8 mouse cellular contexts compared by ENCODE assay signal in the genomic region with DNA sequence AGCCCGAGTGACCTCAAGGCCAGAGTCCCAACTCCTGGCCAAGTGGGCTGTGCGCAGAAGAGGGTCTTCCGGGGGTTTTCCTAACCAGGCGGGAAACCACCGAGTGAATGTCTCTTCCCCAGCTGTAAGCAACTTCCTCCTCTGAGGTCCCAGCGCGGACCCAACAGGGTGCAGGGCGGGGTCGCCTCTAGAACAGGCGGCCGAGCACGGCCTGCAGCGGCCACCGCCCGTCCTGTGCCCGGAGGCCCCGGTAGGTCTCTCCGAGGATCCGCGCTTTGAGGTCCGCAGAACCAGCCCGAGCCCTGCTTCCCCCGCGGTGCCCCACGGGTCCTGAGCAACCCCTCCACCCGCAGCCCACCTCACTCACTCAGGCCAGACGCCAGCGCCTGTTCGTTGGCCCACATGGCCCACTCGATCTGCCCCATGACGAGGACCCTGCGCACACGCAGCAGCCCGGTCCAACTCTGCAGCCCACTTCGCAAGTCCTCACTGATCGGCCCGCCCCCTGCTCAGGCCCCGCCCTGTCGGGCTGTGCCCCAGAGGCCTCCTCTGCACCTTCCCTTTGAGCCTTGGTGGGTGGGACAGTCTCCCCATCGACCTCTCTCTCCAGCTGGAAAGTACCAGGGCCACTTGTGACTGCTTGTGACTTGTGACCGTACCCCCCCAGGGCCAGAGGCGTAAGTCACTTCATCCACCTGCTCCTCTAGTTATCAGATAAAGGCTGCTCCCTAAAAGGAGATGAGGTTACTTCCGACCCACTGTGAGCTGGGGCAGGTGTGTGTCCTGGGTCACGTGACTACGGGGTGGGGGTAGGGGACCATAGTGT. TPM values are rescaled to one million over a fixed set of nuclear protein-coding genes. Genes with fewer than 3 reads are reported as not detected.
A peak's percentile ranks its signal among the peaks of the same experiment; 100 is the strongest.
DNase-seq lines count a peak whose midpoint lies in the region; ATAC-seq and TF ChIP-seq lines count a peak whose summit lies in the region.

Cyba (minus strand) TSS at position 488 of the 826 bp plus-strand sequence.

- H3K9me3 ChIP-seq in ES-E14 (ENCODE audit: control insufficient read depth, insufficient read depth, low read depth, low read length), result no peaks in the 10 kb centered on the region
- no peaks in the 10 kb centered on the region for H3K9me3 ChIP-seq in hindbrain, embryonic 14.5 days (ENCODE audit: control insufficient read depth, low read length)
- no peaks in the 10 kb centered on the region for H3K9me3 ChIP-seq in midbrain, postnatal 0 days (ENCODE audit: low read length)
- H3K9me3 ChIP-seq in stomach, postnatal 0 days (ENCODE audit: control insufficient read depth, low read length), result no peaks in the 10 kb centered on the region

- H3K4me3 ChIP-seq in ES-E14 (ENCODE audit: insufficient read depth in 1 of 2, low read depth in 1 of 2, low read length in 2 of 2, poor library complexity in 1 of 2, severe bottlenecking in 1 of 2), result peak within 1 kb of the TSS; percentile 71 to 74
- H3K4me3 ChIP-seq in bone marrow, adult 2 months (replicated peaks; ENCODE audit: control insufficient read depth, low read depth, low read length), result peak within 1 kb of the TSS; percentile 90
- H3K4me3 ChIP-seq in hindbrain, embryonic 14.5 days (replicated peaks; ENCODE audit: low read length), result peak within 1 kb of the TSS; percentile 30
- peak within 1 kb of the TSS; percentile 17; the same call in 1 of the 2 replicates for H3K4me3 ChIP-seq in midbrain, postnatal 0 days (ENCODE audit: low read depth, low read length)
- peak within 1 kb of the TSS; percentile 48 for H3K4me3 ChIP-seq in stomach, postnatal 0 days (ENCODE audit: low read depth, low read length)

- DNase-seq in ES-E14 (ENCODE audit: low read depth, low spot score), result peak; percentile 47
- DNase-seq in gastrocnemius, adult 18-20 months (ENCODE audit: low spot score), result peak; percentile 70
- DNase-seq in hindbrain, embryonic 14.5 days (ENCODE audit: low spot score), result no peak
- peak; percentile 80 for DNase-seq in liver
- peak; percentile 17 for DNase-seq in midbrain, postnatal 0 days (ENCODE audit: low spot score)
- peak; percentile 82 for DNase-seq in stomach, postnatal 0 days (ENCODE audit: low spot score)
- DNase-seq in cerebellum, adult 18-20 months, result no peak

- peaks cover 27% of the 10 kb centered on the region; the same call in 1 of the 2 replicates for H3K36me3 ChIP-seq in ES-E14 (ENCODE audit: control insufficient read depth, insufficient read depth, low read length, poor library complexity, severe bottlenecking)
- H3K36me3 ChIP-seq in hindbrain, embryonic 14.5 days (replicated peaks; ENCODE audit: control insufficient read depth, insufficient read depth), result peaks cover 43% of the 10 kb centered on the region
- H3K36me3 ChIP-seq in midbrain, postnatal 0 days (ENCODE audit: insufficient read depth, low read length), result peaks cover 33% of the 10 kb centered on the region
- peaks cover 12% of the 10 kb centered on the region; the same call in 1 of the 2 replicates for H3K36me3 ChIP-seq in stomach, postnatal 0 days (ENCODE audit: control insufficient read depth, insufficient read depth, low read length)

- peaks cover 6% of the 10 kb centered on the region; the same call in 1 of the 2 replicates for H3K27me3 ChIP-seq in hindbrain, embryonic 14.5 days (ENCODE audit: control insufficient read depth, insufficient read depth, low read length)
- H3K27me3 ChIP-seq in midbrain, postnatal 0 days (ENCODE audit: insufficient read depth, low read length), result no peaks in the 10 kb centered on the region
- no peaks in the 10 kb centered on the region for H3K27me3 ChIP-seq in stomach, postnatal 0 days (ENCODE audit: control insufficient read depth, insufficient read depth, low read length)

- 1% methylated on average over 45 of the region's 45 CpGs for WGBS in bone marrow, adult 2 months
- 7% methylated on average over 44 of the region's 45 CpGs for WGBS in hindbrain, embryonic 14.5 days
- 8% methylated on average over 41 of the region's 45 CpGs for WGBS in midbrain, postnatal 0 days
- 2% methylated on average over 45 of the region's 45 CpGs for WGBS in stomach, postnatal 0 days

- ATAC-seq in hindbrain, embryonic 14.5 days (ENCODE audit: low FRiP score), result peak; percentile 55; the same call in 1 of the 2 replicates
- ATAC-seq in midbrain, postnatal 0 days (ENCODE audit: low FRiP score), result peak; percentile 61; the same call in 1 of the 2 replicates
- ATAC-seq in stomach, postnatal 0 days (ENCODE audit: low FRiP score, low TSS enrichment), result peak; percentile 81

- H3K4me2 ChIP-seq in hindbrain, embryonic 14.5 days (replicated peaks), result peak within 1 kb of the TSS; percentile 52
- H3K4me2 ChIP-seq in midbrain, postnatal 0 days (ENCODE audit: low read depth, low read length, poor library complexity, severe bottlenecking), result peak within 1 kb of the TSS; percentile 40
- H3K4me2 ChIP-seq in stomach, postnatal 0 days (replicated peaks; ENCODE audit: low read depth), result peak within 1 kb of the TSS; percentile 71

- in situ Hi-C loops in ES-E14 (cut with MboI; ENCODE audit: low sequenced_read_pairs in 2 of 2, unreplicated experiment in 2 of 2), result no loop called here

- no peak; the same call in 1 of the 2 replicates for TF ChIP-seq CTCF in bone marrow, adult 2 months (IDR thresholded peaks at IDR 0.05; ENCODE audit: control insufficient read depth, insufficient read depth, low read length)
- no peak for TF ChIP-seq CTCF in midbrain, postnatal 0 days (IDR thresholded peaks at IDR 0.05)
- TF ChIP-seq CTCF in stomach, postnatal 0 days (IDR thresholded peaks at IDR 0.05; ENCODE audit: low read depth), result no peak

- no peak within 1 kb of the TSS; the same call in 1 of the 2 replicates for H3K27ac ChIP-seq in ES-E14 (ENCODE audit: insufficient read depth, low read depth, low read length, poor library complexity, severe bottlenecking)
- H3K27ac ChIP-seq in bone marrow, adult 2 months (ENCODE audit: control insufficient read depth, insufficient read depth, low read depth, low read length, poor library complexity), result peak within 1 kb of the TSS; percentile 98
- H3K27ac ChIP-seq in hindbrain, embryonic 14.5 days, result no peak within 1 kb of the TSS
- no peak within 1 kb of the TSS for H3K27ac ChIP-seq in midbrain, postnatal 0 days (ENCODE audit: low read depth, low read length)
- H3K27ac ChIP-seq in stomach, postnatal 0 days (replicated peaks), result peak within 1 kb of the TSS; percentile 84

- no peak for TF ChIP-seq EP300 in stomach, postnatal 0 days (optimal IDR thresholded peaks at IDR 0.05)

- peaks cover 3 to 32% of the 10 kb centered on the region in 2 experiments; a peak in 2 of 4 replicates for H3K4me1 ChIP-seq in ES-E14 (ENCODE audit: control insufficient read depth in 2 of 2, insufficient read depth in 2 of 2, low read length in 2 of 2, poor library complexity in 1 of 2)
- peaks cover 11% of the 10 kb centered on the region; the same call in 1 of the 2 replicates for H3K4me1 ChIP-seq in bone marrow, adult 2 months (ENCODE audit: control insufficient read depth, insufficient read depth, low read length)
- peaks cover 9% of the 10 kb centered on the region for H3K4me1 ChIP-seq in hindbrain, embryonic 14.5 days (replicated peaks; ENCODE audit: control insufficient read depth, insufficient read depth, low read length)
- no peaks in the 10 kb centered on the region for H3K4me1 ChIP-seq in midbrain, postnatal 0 days (ENCODE audit: insufficient read depth, low read length)
- no peaks in the 10 kb centered on the region for H3K4me1 ChIP-seq in stomach, postnatal 0 days (replicated peaks; ENCODE audit: control insufficient read depth, insufficient read depth)

- TF ChIP-seq POLR2A in bone marrow, adult 2 months (IDR thresholded peaks at IDR 0.05; ENCODE audit: borderline replicate concordance, control insufficient read depth, low read depth, low read length), result peak; percentile 90

- peak within 1 kb of the TSS; percentile 74 for H3K9ac ChIP-seq in ES-E14 (ENCODE audit: insufficient read depth, low read depth, low read length, poor library complexity, severe bottlenecking)
- H3K9ac ChIP-seq in hindbrain, embryonic 14.5 days, result peak within 1 kb of the TSS; percentile 46
- 0 out of 2 replicates have a peak within 1 kb of the TSS, but pooled peaks have one; percentile 24 for H3K9ac ChIP-seq in midbrain, postnatal 0 days (replicated peaks; ENCODE audit: low read length, poor library complexity, severe bottlenecking)
- peak within 1 kb of the TSS; percentile 66 for H3K9ac ChIP-seq in stomach, postnatal 0 days (ENCODE audit: low read length)

TF ChIP-seq in ES-E14, 5 proteins besides CTCF, POLR2A, EP300 and RAD21:
- TF ChIP-seq MAFK (IDR thresholded peaks at IDR 0.05; ENCODE audit: insufficient read depth, low read depth, low read length) (no peak), HCFC1 (IDR thresholded peaks at IDR 0.05; ENCODE audit: borderline replicate concordance, insufficient read depth, low read length) (peak; percentile 22; the same call in 1 of the 2 replicates)

RNA-seq across cellular contexts. Expression of gene Cyba, which starts in this region (rescaled TPM):
- 78.7 and 107 TPM in 2 replicates for total RNA-seq in ES-E14 (2012; rRNA removed)
- 168 and 494 TPM in 2 replicates for polyA plus RNA-seq in bone marrow, adult 2 months (2011; ENCODE audit: insufficient read depth, insufficient read length, low replicate concordance, missing spikeins)
- total RNA-seq in gastrocnemius, adult 18-20 months (2021), result 1 to 10 TPM; 4.5 to 8.6 TPM
- 35.7 and 44.3 TPM in 2 replicates for polyA plus RNA-seq in hindbrain, embryonic 14.5 days (2014; fragmentation: Nextera tagmentation; extraction: Ambion mirVana)
- total RNA-seq in midbrain, postnatal 0 days (2014; rRNA removed), result 23.1 and 27.7 TPM in 2 replicates
- polyA plus RNA-seq in midbrain, postnatal 0 days (2015; fragmentation: Nextera tagmentation; extraction: Ambion mirVana), result 35.6 and 40.4 TPM in 2 replicates
- polyA plus RNA-seq in stomach, postnatal 0 days (2015; fragmentation: Nextera tagmentation; extraction: Ambion mirVana), result 250 and 267 TPM in 2 replicates

Comparison
In these comparisons a context has a peak if more than half of its experiments do, and no peak if none do; other contexts are left out.
1. DNase-seq: peak in ES-E14 (single experiment), gastrocnemius, adult 18-20 months (single experiment), liver (single experiment), midbrain, postnatal 0 days (single experiment) and stomach, postnatal 0 days (single experiment); none in hindbrain, embryonic 14.5 days (single experiment) and cerebellum, adult 18-20 months (0 of 2).
2. H3K27ac ChIP-seq: peak in bone marrow, adult 2 months (single experiment) and stomach, postnatal 0 days (single experiment); none in ES-E14 (single experiment), hindbrain, embryonic 14.5 days (single experiment) and midbrain, postnatal 0 days (single experiment).
3. H3K4me3 ChIP-seq: peak in every context shown above with its lines; median percentile 90 in bone marrow, adult 2 months; 72 in ES-E14; 48 in stomach, postnatal 0 days; 30 in hindbrain, embryonic 14.5 days; 17 in midbrain, postnatal 0 days.
4. H3K9ac ChIP-seq: peak in every context shown above with its lines; median percentile 74 in ES-E14; 66 in stomach, postnatal 0 days; 46 in hindbrain, embryonic 14.5 days; 24 in midbrain, postnatal 0 days.
5. Peak in every context shown above with its lines, with median percentiles within 50 percentile points of each other: ATAC-seq and H3K4me2 ChIP-seq.